Mouse (Mus musculus) liver, embryonic 16.5 days (tissue): ENCODE data around the gene Iqcf1. TPM values are rescaled to one million over a fixed set of nuclear protein-coding genes. Genes with fewer than 3 reads are reported as not detected.
"Not testable (repeated sequence)": the region's sequence is repeated elsewhere in the genome, so short reads cannot be mapped to it uniquely, and the experiment has no call there.

Experiments
- ATAC-seq: fragments of 200-750 bp; cut with Nextera tagmentation; 2 replicates; pipeline ENCODE4 v1.8.0; 2017; ENCODE audit warnings: low read depth, mild to moderate bottlenecking, moderate number of reproducible peaks, moderate library complexity
- H3K27ac ChIP-seq: fragments of 300-500 bp; sonication (generic); 2 replicates; pipeline ENCODE4 v1.5.1; 2014; ENCODE audit warnings: mild to moderate bottlenecking, low read length
- H3K27me3 ChIP-seq: fragments of 300-500 bp; sonication (generic); 2 replicates; pipeline ENCODE4 v1.6.1; 2014; ENCODE audit warnings: low read depth, low read length, mixed read lengths; ENCODE audit not compliant: control insufficient read depth, insufficient read depth
- H3K36me3 ChIP-seq: fragments of 300-500 bp; sonication (generic); 2 replicates; pipeline ENCODE4 v1.6.1; 2014; ENCODE audit warnings: mild to moderate bottlenecking; ENCODE audit not compliant: control insufficient read depth, insufficient read depth
- H3K4me1 ChIP-seq: fragments of 300-500 bp; sonication (generic); 2 replicates; pipeline ENCODE4 v1.6.1; 2014; ENCODE audit warnings: low read depth, low read length, mixed read lengths; ENCODE audit not compliant: control insufficient read depth
- H3K4me2 ChIP-seq: fragments of 300-500 bp; sonication (generic); 2 replicates; pipeline ENCODE4 v1.6.1; 2014; ENCODE audit warnings: low read depth, low read length, mixed read lengths
- H3K4me3 ChIP-seq: fragments of 300-500 bp; sonication (generic); 2 replicates; pipeline ENCODE4 v1.5.1; 2014; ENCODE audit warnings: low read depth, mild to moderate bottlenecking, low read length
- H3K9ac ChIP-seq: fragments of 300-500 bp; sonication (generic); 2 replicates; pipeline ENCODE4 v1.6.1; 2014; ENCODE audit warnings: low read depth, low read length
- H3K9me3 ChIP-seq: fragments of 300-500 bp; sonication (generic); replicated peaks from 2 replicates; pipeline ENCODE4 v1.6.1; 2016; ENCODE audit warnings: low read length; ENCODE audit not compliant: control insufficient read depth
- WGBS: fragments of 180-500 bp; shearing (Covaris S2); extraction: QIAGEN DNeasy Blood & Tissue Kit; methylation state at CpG from one replicate; pipeline ENCODE4 v1.1.7; 2014; ENCODE audit not compliant: insufficient replicate concordance; 5-methylcytosine and 5-hydroxymethylcytosine counted together
- polyA plus RNA-seq: library from polyadenylated mRNA; unstranded; fragments of >200 nt; fragmentation: Nextera tagmentation; extraction: Ambion mirVana; gene quantifications from 2 replicates; pipeline ENCODE4 v1.2.1, GENCODE M21; 2015

The Iqcf1 gene
- polyA plus RNA-seq, 1 experiment from 2014 or later: not detected

GRCm38 (mm10) chr9:106483136-106483535 lies 16.6 kb upstream of the Iqcf1 start:
- no peak overlapping the region for H3K4me3 ChIP-seq
- peaks cover 4% of the 10 kb centered on the region for H3K4me1 ChIP-seq
- no peak overlapping the region for H3K4me2 ChIP-seq
- ATAC-seq: no peak
- H3K36me3 ChIP-seq: no peaks in the 10 kb centered on the region; the same call in none of the 2 replicates
- no peak overlapping the region for H3K9ac ChIP-seq
- 82% methylated on average over 10 of the region's 10 CpGs for WGBS
- no peaks in the 10 kb centered on the region for H3K9me3 ChIP-seq
- no peak overlapping the region for H3K27ac ChIP-seq
- H3K27me3 ChIP-seq: no peaks in the 10 kb centered on the region

- no peaks in the 10 kb centered on the region; the same call in none of the 2 replicates for H3K36me3 ChIP-seq
- 77% methylated on average over 17 of the region's 17 CpGs for WGBS
- no peaks in the 10 kb centered on the region for H3K9me3 ChIP-seq
- H3K4me3 ChIP-seq: no peak overlapping the region
- no peak overlapping the region for H3K27ac ChIP-seq
- no peaks in the 10 kb centered on the region; the same call in 1 of the 2 replicates for H3K4me1 ChIP-seq
- no peak for ATAC-seq
- H3K27me3 ChIP-seq: no peaks in the 10 kb centered on the region
- no peak overlapping the region for H3K4me2 ChIP-seq
- H3K9ac ChIP-seq: no peak overlapping the region
Measured at GRCm38 (mm10) chr9:106483606-106484005, 16.2 kb upstream of the Iqcf1 start.

GRCm38 (mm10) chr9:106485076-106485475 lies 14.7 kb upstream of the Iqcf1 start:
- Histone ChIP-seq H3K4me2 (no peak overlapping the region), H3K27ac (no peak overlapping the region), H3K27me3 (no peaks in the 10 kb centered on the region), H3K36me3 (no peaks in the 10 kb centered on the region; the same call in none of the 2 replicates), H3K4me1 (no peaks in the 10 kb centered on the region), H3K4me3 (no peak overlapping the region), H3K9me3 (no peaks in the 10 kb centered on the region), H3K9ac (no peak overlapping the region)
- 72% methylated on average over 10 of the region's 10 CpGs for WGBS
- ATAC-seq: no peak

DNA sequence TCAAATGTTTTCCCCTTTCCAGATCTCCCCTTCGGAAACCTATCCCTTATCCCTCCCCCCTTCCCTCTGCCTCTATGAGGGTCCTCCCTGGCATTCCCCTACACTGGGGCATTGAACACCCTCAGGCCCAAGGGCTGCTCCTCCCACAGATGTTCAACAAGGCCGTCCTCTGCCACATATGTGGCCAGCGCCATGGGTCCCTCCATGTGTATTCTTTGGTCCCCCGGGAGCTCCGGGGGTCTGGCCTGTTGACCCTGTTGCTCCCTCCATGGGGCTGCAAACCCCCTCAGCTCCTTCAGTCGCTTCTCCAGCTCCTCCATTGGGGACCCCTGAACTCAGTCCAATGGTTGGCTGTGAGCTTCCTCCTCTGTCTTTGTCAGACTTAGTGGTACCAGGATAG lies 12.2 kb upstream of the Iqcf1 start:
- H3K27me3 ChIP-seq, H3K4me2 ChIP-seq, H3K4me1 ChIP-seq, H3K36me3 ChIP-seq, H3K4me3 ChIP-seq, H3K9ac ChIP-seq, H3K27ac ChIP-seq, ATAC-seq, H3K9me3 ChIP-seq: not testable (repeated sequence)
- WGBS: 70% methylated on average over 6 of the region's 6 CpGs

GRCm38 (mm10) chr9:106501846-106502245 lies 2.1 kb downstream of the Iqcf1 start:
- Histone ChIP-seq H3K4me3 (no peak overlapping the region), H3K9me3 (no peaks in the 10 kb centered on the region), H3K27ac (no peak overlapping the region), H3K27me3 (no peaks in the 10 kb centered on the region), H3K4me1 (no peaks in the 10 kb centered on the region), H3K4me2 (no peak overlapping the region), H3K36me3 (no peaks in the 10 kb centered on the region), H3K9ac (no peak overlapping the region)
- no peak for ATAC-seq
- 74% methylated on average over 22 of the region's 22 CpGs for WGBS

- WGBS: 72% methylated on average over 6 of the region's 6 CpGs
- no peaks in the 10 kb centered on the region for H3K27me3 ChIP-seq
- no peaks in the 10 kb centered on the region for H3K4me1 ChIP-seq
- ATAC-seq: no peak
- no peak overlapping the region for H3K4me2 ChIP-seq
- H3K9me3 ChIP-seq: no peaks in the 10 kb centered on the region
- H3K9ac ChIP-seq: no peak overlapping the region
- no peaks in the 10 kb centered on the region for H3K36me3 ChIP-seq
- H3K27ac ChIP-seq: no peak overlapping the region
- H3K4me3 ChIP-seq: no peak overlapping the region
Measured at GRCm38 (mm10) chr9:106504246-106504645, 4.5 kb downstream of the Iqcf1 start.

GRCm38 (mm10) chr9:106509356-106509755 lies 9.6 kb downstream of the Iqcf1 start:
- no peak overlapping the region for H3K27ac ChIP-seq
- no peaks in the 10 kb centered on the region for H3K9me3 ChIP-seq
- no peak overlapping the region for H3K9ac ChIP-seq
- no peak overlapping the region for H3K4me3 ChIP-seq
- H3K4me2 ChIP-seq: no peak overlapping the region
- WGBS: 73% methylated on average over 10 of the region's 10 CpGs
- no peaks in the 10 kb centered on the region for H3K4me1 ChIP-seq
- H3K27me3 ChIP-seq: no peaks in the 10 kb centered on the region
- no peaks in the 10 kb centered on the region for H3K36me3 ChIP-seq
- no peak for ATAC-seq

DNA sequence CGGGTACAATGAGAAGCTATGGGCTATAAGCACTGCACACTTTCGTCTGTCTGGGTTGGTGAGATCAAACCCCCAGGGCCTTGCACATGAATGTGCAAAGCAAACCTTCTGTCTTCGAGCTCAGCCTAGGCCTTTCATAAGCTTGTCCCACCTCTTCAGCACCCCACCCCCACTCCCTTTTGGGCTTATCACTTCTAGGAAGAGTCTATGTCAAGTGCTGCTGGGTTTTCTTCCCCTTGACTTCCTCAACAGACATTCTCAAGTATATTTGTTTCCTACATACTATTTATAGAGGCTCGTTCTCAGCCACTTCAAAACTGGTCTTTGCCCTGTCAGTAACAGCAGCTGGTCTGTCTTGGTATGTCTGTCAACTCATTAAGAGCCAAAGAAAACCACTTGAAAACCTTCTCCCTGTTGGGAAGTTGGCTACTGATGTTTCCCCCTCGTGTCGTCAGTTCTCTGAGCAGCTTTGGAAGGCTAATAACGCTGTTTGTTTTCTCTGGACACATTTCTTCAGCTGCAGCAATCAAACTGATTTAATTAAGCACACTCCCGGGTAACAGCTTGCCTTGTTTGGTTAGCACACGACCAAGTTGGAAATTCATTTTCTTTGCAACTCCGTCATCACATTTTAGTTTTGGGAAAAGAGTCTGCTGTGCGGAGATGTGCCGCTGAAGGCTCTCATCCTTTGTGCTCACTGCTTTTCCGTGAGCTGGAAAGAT lies 13.1 kb downstream of the Iqcf1 start:
- Histone ChIP-seq H3K27ac (no peak overlapping the region), H3K36me3 (no peaks in the 10 kb centered on the region), H3K4me1 (no peaks in the 10 kb centered on the region), H3K4me3 (no peak overlapping the region), H3K9me3 (no peaks in the 10 kb centered on the region), H3K9ac (no peak overlapping the region), H3K27me3 (no peaks in the 10 kb centered on the region), H3K4me2 (no peak overlapping the region)
- 41% methylated on average over 13 of the region's 13 CpGs for whole genome bisulfite sequencing
- no peak for ATAC-seq

- Histone ChIP-seq H3K4me1 (no peaks in the 10 kb centered on the region), H3K27me3 (no peaks in the 10 kb centered on the region), H3K36me3 (no peaks in the 10 kb centered on the region), H3K4me3 (no peak overlapping the region), H3K27ac (no peak overlapping the region), H3K9me3 (no peaks in the 10 kb centered on the region), H3K9ac (no peak overlapping the region), H3K4me2 (no peak overlapping the region)
- no peak for ATAC-seq
- WGBS: 63% methylated on average over 6 of the region's 6 CpGs
Measured at GRCm38 (mm10) chr9:106513566-106513965, 13.8 kb downstream of the Iqcf1 start.
